Mouse (Mus musculus): ENCODE results near the gene Tlk2.

Tlk2 gene

DNA sequence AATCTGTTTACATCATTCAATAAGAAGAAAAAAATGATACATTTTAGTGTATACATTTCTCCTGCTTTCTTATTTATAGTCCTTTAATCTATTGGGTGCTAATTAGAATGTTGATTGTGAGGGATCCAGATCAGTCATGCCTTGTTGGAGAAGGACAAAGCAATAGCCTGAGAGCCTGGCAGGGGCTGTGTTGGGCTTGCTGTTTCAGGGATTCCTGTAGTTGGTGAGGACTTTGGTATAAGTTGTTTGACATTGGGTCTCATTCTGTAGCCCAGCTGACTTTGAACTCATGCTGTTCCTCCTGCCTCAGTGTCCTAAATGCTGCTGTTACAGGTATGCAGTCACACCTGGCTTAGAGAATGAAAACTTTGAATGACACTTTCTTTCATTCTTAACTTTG lies 85.9 kb downstream of the Tlk2 start:
- DNase-seq: peak; percentile 70

DNA sequence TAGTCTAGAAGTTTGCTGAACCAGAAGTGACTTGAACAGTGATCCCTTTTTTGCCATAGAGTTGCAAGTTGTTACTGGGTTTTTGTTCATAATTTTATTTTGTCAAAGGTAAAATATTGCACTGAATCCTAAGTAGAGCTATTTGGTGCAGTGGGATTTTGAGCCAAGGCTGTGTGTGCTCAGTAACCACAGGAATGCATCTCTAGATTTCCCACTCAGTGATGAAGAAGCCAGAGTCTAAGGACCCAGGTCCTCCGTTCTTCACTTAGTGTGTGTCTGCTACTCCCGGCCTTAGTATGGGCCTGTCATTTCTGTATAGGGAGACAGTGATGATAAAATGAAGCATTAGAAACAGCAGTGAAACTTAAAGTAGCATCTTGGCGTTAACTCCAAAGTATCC lies 86.4 kb downstream of the Tlk2 start:
- no peak for DNase-seq

GRCm38 (mm10) chr11:105270155-105270554 lies 91.5 kb downstream of the Tlk2 start:
- DNase-seq: peak; percentile 78

GRCm38 (mm10) chr11:105280456-105280855 lies 101.8 kb downstream of the Tlk2 start:
- no peak for DNase-seq

- DNase-seq: no peak
Observed at GRCm38 (mm10) chr11:105281291-105281690, 102.7 kb downstream of the Tlk2 start.

GRCm38 (mm10) chr11:105281763-105282459 lies 103.3 kb downstream of the Tlk2 start:
- DNase-seq: no peak

GRCm38 (mm10) chr11:105282460-105282859 lies 103.9 kb downstream of the Tlk2 start:
- no peak for DNase-seq

DNA sequence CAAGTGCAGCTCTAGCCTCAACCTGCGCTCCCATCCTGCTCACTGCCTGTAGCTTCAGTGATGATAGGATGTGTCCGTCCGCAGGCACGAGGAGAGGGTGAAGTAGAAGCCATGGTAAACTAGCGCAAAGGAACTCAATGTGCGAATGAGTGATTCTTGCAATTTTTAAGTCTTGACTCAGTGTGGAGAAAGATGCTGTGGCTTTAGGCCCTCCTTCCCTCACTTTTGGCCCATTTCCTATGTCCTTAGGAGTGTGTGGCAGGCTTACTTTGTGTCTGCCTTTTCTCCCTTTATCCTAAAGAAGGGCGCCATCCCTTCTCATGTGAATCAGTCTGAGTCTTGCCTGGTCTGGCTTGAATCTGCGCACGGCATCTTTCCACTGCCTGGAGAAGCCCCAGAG lies 104.4 kb downstream of the Tlk2 start:
- DNase-seq: no peak

DNA sequence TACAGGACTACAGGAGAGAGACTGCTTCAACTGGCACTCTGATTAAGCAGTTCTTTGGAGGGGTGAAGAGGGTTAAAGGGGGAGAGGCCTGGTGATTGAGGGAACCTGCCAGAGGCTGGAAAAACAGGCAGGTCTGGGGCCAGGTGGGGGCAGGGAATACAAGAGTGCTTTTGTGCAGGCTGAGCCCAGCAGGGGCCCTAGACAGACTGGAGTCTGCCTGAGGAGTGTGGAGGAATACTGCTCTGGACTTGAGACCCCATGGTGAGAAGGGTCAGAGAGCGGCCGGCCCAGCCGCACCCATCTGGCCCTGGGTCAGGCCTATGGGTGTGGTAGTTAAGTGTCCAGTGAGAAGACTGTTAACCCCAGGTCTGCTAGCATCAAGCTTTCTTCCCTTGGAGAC lies 107.1 kb downstream of the Tlk2 start:
- no peak for DNase-seq

GRCm38 (mm10) chr11:105289403-105289802 lies 110.8 kb downstream of the Tlk2 start:
- no peak for DNase-seq

- DNase-seq: peak; percentile 61
Observed at GRCm38 (mm10) chr11:105291681-105292123, 113.1 kb downstream of the Tlk2 start.

DNA sequence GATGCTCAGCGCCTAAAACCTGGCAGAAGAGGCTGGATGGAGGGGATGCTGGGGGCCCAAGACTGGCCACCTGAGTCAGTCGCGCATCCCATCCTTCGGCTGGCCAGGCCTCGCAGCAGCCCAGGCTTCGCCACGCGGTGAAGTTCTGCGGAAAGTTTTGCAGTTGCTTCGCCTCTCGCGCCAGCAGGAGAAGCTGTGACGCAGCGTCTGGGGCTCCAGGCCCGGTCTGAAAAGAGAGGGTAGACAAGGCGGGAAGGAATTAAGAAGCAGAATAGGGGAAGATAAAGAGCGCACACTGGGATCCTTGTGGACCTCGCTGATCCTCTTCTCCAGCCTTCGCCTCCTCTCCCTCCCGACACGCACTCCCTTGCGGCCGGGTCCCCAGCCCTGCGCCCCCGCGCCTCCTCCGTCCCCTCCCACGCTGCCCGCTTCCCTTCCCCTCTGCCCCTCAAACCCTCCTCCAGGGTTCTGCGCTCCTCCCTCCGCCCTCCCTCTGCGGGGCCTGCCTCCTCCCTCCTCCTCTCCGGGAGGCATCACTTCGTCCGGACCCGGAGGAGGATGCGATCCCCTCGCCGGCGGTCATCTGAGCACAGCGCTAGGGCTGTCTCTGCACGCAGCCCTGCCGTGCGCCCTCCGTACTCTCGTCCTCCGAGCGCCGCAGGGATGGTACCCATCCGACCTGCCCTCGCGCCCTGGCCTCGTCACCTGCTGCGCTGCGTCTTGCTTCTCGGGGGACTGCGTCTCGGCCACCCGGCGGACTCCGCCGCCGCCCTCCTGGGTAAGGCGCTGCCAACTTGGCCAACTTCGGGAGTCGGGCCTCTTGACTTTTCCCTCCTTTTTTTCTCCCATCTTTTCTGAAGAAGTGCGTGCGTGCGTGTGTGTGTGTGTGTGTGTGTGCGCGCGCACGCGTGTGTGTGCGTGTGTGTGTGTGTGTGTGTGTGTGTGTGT lies 113.8 kb downstream of the Tlk2 start, which contains the start of gene Mrc2:
Gene Mrc2, plus strand, starts transcription at position 520 of the 948 bp plus-strand sequence.
- peak; percentile 78 for DNase-seq

- peak; percentile 64 for DNase-seq
Observed at GRCm38 (mm10) chr11:105293101-105293581, 114.5 kb downstream of the Tlk2 start.

DNA sequence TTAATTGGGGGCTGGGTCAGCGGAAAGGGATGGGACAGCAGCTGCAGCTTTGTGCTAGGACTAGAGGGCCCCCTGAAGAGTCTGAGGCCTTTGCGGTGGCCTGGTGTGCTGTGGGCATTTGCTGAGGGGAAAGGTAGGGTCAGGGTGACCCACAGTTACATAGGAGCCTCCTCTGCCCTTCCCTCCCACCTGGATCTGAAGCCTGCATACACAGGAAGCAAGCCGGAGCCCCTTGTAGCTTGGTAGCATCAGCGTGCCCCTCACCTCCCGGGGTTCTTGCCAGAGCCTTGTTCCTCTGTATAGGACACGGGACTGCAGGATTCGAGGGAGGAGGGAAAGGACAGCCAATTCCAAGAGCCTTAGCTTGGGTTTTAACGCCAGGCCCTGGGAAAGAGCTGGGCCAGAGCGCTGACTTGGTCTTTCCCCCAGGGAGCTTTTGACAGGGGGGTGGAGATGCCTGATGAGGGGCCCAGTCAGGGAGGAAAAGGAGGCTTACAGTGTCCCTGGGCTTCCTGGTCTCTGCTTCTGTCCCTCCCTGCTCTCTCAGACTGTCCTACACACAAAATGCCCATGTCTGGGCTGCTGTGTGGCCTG lies 115.4 kb downstream of the Tlk2 start:
- no peak for DNase-seq

GRCm38 (mm10) chr11:105296084-105296483 lies 117.5 kb downstream of the Tlk2 start:
- DNase-seq: no peak

DNA sequence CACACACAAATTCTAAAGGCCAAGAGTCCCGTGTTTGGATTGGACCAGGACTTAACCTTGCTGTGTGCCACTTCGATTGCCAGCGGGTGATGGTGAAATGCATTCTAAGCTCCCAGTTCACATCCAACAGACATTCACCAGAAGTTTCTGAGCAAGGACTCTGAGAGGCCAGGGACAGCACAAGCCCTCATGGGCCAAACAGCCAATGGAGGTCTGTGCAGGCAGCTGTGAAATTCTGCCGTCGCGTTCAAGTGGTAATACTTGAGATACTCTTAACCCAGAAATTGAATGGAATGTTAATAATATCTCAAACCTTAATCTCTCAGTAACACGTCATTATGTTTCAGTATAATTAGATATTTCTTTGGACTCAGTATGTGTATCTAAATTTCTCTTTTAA lies 131.6 kb downstream of the Tlk2 start:
- DNase-seq: no peak

DNA sequence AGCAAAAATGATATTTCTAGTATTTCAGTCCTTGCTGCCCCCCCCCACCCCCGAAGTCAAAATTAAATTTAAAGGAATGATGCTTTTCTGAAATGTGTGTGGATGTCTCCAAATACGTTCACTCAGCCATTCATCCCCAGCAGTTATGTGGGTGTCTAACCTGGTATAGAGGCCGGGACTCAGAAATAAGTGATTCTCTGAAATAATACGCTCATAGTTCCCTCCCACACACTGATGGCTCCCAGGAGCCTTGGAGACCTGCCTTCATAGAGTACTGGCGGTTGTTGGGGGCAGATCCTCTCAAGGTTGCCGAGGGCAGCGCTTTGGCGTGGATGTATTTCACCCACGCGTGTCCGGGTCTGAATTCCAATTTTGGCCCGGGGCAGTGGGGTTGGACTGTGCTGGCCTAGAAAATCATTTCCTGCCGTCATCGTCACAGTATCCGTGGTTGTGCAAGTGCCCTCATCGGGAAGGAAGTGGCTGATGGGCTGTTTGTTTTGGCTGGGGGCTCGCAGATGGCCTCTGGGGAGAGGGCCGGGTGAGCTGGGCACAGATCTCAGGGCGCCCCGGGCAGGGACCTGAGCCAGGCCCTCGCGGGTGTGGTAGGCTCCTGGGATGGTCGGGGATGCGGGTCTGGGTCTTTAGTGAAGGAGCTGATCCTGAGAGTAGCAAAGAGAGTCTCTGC lies 132.8 kb downstream of the Tlk2 start:
- no peak for DNase-seq

GRCm38 (mm10) chr11:105312311-105312942 lies 133.8 kb downstream of the Tlk2 start:
- peak; percentile 49 for DNase-seq

DNA sequence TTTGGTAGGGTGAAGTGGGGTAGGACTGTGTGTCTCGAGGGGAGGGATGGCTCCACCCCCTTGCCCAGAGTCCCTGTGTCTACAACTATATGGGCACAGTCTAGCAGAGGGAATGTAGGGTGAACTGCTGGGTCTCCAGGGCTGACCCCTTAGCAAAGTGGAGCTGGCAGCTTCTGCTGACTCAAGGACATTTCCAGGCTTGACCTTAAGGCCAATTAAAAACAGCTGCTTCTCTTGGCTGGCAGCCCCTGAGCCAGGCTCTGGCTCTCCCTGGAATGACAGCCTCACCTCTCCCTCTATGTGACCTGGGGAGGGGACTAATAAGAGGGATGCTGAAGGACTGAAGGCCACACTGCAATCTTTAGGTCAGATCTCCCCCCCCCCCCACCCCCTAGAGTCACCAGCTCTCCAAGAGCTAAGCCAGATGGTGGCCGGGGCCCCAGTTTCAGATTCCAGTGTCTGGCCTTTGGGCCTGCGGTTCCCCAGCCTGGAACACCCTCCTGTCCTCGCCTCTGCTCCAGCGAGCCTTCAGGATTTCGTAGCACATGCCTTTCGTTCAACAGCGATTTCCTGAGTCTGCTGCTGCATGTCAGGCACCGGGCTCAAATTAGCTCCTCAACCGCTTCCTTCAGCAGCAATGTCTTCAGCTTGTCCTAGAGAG lies 134.5 kb downstream of the Tlk2 start:
- peak; percentile 53 for DNase-seq

GRCm38 (mm10) chr11:105313633-105314014 lies 135.0 kb downstream of the Tlk2 start:
- no peak for DNase-seq

GRCm38 (mm10) chr11:105315296-105315695 lies 136.7 kb downstream of the Tlk2 start:
- peak; percentile 43 for DNase-seq

- DNase-seq: no peak
Observed at GRCm38 (mm10) chr11:105316121-105316520, 137.5 kb downstream of the Tlk2 start.
